Mouse (Mus musculus) stomach, postnatal 0 days (tissue): Measurements from ENCODE around the gene Abcc8. TPM values are rescaled to one million over a fixed set of nuclear protein-coding genes. Genes with fewer than 3 reads are reported as not detected.

Experiments used
- ATAC-seq: fragments of 200-750 bp; cut with Nextera tagmentation; 2 replicates; pipeline ENCODE4 v1.8.0; 2017; ENCODE audit not compliant: low FRiP score, low TSS enrichment
- DNase-seq: peaks from one replicate; pipeline ENCODE4 v3.0.0-alpha.2; 2016; ENCODE audit warnings: low spot score
- H3K27ac ChIP-seq: fragments of 300-500 bp; sonication (generic); replicated peaks from 2 replicates; pipeline ENCODE4 v1.5.1; 2014; ENCODE audit warnings: mild to moderate bottlenecking, control low read depth
- H3K27me3 ChIP-seq: fragments of 300-500 bp; sonication (generic); 2 replicates; pipeline ENCODE4 v1.6.1; 2014; ENCODE audit warnings: low read length; ENCODE audit not compliant: control insufficient read depth, insufficient read depth
- H3K36me3 ChIP-seq: fragments of 300-500 bp; sonication (generic); 2 replicates; pipeline ENCODE4 v1.6.1; 2014; ENCODE audit warnings: low read length, mixed read lengths; ENCODE audit not compliant: control insufficient read depth, insufficient read depth
- H3K4me1 ChIP-seq: fragments of 300-500 bp; sonication (generic); replicated peaks from 2 replicates; pipeline ENCODE4 v1.6.1; 2014; ENCODE audit warnings: antibody characterized with exemption; ENCODE audit not compliant: control insufficient read depth, insufficient read depth
- H3K4me2 ChIP-seq: fragments of 300-500 bp; sonication (generic); replicated peaks from 2 replicates; pipeline ENCODE4 v1.6.1; 2014; ENCODE audit warnings: low read depth, mild to moderate bottlenecking, control low read depth, moderate library complexity
- H3K4me3 ChIP-seq: fragments of 300-500 bp; sonication (generic); 2 replicates; pipeline ENCODE4 v1.5.1; 2014; ENCODE audit warnings: low read depth, low read length, control low read depth
- H3K9ac ChIP-seq: fragments of 300-500 bp; sonication (generic); 2 replicates; pipeline ENCODE4 v1.6.1; 2014; ENCODE audit warnings: mild to moderate bottlenecking, low read length, control low read depth, mixed read lengths
- H3K9me3 ChIP-seq: fragments of 300-500 bp; sonication (generic); 2 replicates; pipeline ENCODE4 v1.6.1; 2016; ENCODE audit warnings: low read length; ENCODE audit not compliant: control insufficient read depth
- CTCF ChIP-seq: IDR thresholded peaks from 2 replicates; pipeline ENCODE4 v1.5.1; 2016; ENCODE audit warnings: antibody characterized with exemption, low read depth, mild to moderate bottlenecking, moderate library complexity
- EP300 ChIP-seq: optimal IDR thresholded peaks from 2 replicates; pipeline ENCODE3; 2016; ENCODE audit warnings: antibody characterized with exemption
- WGBS: fragments of 180-500 bp; shearing (Covaris S2); extraction: QIAGEN DNeasy Blood & Tissue Kit; methylation state at CpG from one replicate; pipeline ENCODE4 v1.1.7; 2014; 5-methylcytosine and 5-hydroxymethylcytosine counted together
- polyA plus RNA-seq: library from polyadenylated mRNA; unstranded; fragments of >200 nt; fragmentation: Nextera tagmentation; extraction: Ambion mirVana; gene quantifications from 2 replicates; pipeline ENCODE4 v1.2.1, GENCODE M21; 2015

The Abcc8 gene
- polyA plus RNA-seq, 1 experiment from 2014 or later: 3.6 TPM

DNA sequence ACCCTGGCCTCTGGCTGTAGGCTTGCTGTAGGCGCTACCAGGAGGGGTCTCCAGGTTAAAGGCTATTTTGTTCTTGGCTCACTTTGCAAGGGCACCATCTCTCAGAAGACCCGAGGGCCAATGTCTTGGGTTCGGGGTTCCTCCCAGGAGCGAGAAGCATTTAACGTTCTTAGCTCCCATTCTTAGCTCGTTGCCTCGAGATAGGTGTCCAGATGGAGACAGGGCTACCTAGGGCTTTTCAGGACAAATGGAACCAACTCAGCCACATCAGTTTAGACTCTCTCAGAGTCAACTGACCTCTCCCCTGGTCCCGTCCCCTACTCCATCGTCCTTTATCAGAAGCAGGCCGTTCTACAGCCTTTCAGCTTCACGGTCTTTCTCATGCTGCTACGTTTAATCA lies 47.6 kb downstream of the Abcc8 start:
- no peak overlapping the region for H3K4me2 ChIP-seq
- no peak for TF ChIP-seq EP300
- no peak for TF ChIP-seq CTCF
- DNase-seq (no peak), ATAC-seq (no peak)
- WGBS: 86% methylated on average over 12 of the region's 12 CpGs
- H3K9me3 ChIP-seq: no peaks in the 10 kb centered on the region
- H3K9ac ChIP-seq: no peak overlapping the region
- no peak overlapping the region for H3K4me3 ChIP-seq
- H3K36me3 ChIP-seq: no peaks in the 10 kb centered on the region
- H3K27ac ChIP-seq: no peak overlapping the region
- H3K27me3 ChIP-seq: no peaks in the 10 kb centered on the region
- H3K4me1 ChIP-seq: no peaks in the 10 kb centered on the region

GRCm38 (mm10) chr7:46131806-46132205 lies 48.0 kb downstream of the Abcc8 start:
- H3K36me3 ChIP-seq: no peaks in the 10 kb centered on the region
- WGBS: 59% methylated on average over 8 of the region's 8 CpGs
- no peaks in the 10 kb centered on the region for H3K27me3 ChIP-seq
- H3K4me2 ChIP-seq: no peak overlapping the region
- TF ChIP-seq EP300: no peak
- no peak for TF ChIP-seq CTCF
- no peaks in the 10 kb centered on the region for H3K4me1 ChIP-seq
- H3K27ac ChIP-seq: peak overlapping the region; percentile 53; the same call in 1 of the 2 replicates
- no peaks in the 10 kb centered on the region for H3K9me3 ChIP-seq
- no peak overlapping the region for H3K9ac ChIP-seq
- DNase-seq (no peak), ATAC-seq (no peak)
- H3K4me3 ChIP-seq: no peak overlapping the region

GRCm38 (mm10) chr7:46131266-46131665 lies 48.6 kb downstream of the Abcc8 start:
- ATAC-seq (peak; percentile 79; the same call in 1 of the 2 replicates), DNase-seq (peak; percentile 75)
- H3K36me3 ChIP-seq: no peaks in the 10 kb centered on the region
- no peak for TF ChIP-seq EP300
- no peak for TF ChIP-seq CTCF
- H3K4me3 ChIP-seq: no peak overlapping the region
- peak overlapping the region; percentile 53; the same call in 1 of the 2 replicates for H3K27ac ChIP-seq
- H3K9ac ChIP-seq: no peak overlapping the region
- 15% methylated on average over 3 of the region's 3 CpGs for WGBS
- H3K9me3 ChIP-seq: no peaks in the 10 kb centered on the region
- no peaks in the 10 kb centered on the region for H3K4me1 ChIP-seq
- no peaks in the 10 kb centered on the region for H3K27me3 ChIP-seq
- H3K4me2 ChIP-seq: no peak overlapping the region

DNA sequence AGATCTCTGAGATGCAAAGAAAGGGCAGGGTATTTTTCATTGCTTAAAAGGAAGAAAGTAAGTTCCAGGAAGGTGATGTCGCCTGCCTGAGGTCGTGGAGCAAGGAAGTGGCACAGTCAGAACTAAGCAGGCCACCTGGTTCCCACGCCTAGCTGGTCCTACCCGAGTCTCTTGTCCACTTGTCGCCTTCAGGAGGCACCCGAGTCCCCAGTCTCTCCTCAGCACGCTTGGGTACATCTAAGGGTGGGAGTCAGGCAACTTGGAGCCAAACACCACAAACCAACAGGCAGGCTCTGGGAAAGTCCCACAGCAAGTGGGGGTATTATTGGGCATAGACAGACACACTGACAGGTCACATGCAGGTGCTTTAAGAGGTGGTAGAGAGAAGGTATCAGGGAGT lies 49.1 kb downstream of the Abcc8 start:
- H3K4me3 ChIP-seq: no peak overlapping the region
- H3K4me2 ChIP-seq: no peak overlapping the region
- H3K27ac ChIP-seq: peak overlapping the region; percentile 89
- H3K9me3 ChIP-seq: no peaks in the 10 kb centered on the region
- TF ChIP-seq CTCF (peak; percentile 28; the same call in 1 of the 2 replicates), EP300 (no peak)
- no peak overlapping the region for H3K9ac ChIP-seq
- H3K36me3 ChIP-seq: no peaks in the 10 kb centered on the region
- ATAC-seq: peak; percentile 68
- DNase-seq: peak; percentile 66
- no peaks in the 10 kb centered on the region for H3K4me1 ChIP-seq
- no peaks in the 10 kb centered on the region for H3K27me3 ChIP-seq
- WGBS: 50% methylated on average over 7 of the region's 7 CpGs

- 44% methylated on average over 7 of the region's 7 CpGs for WGBS
- no peaks in the 10 kb centered on the region for H3K4me1 ChIP-seq
- H3K4me2 ChIP-seq: no peak overlapping the region
- ATAC-seq (peak; percentile 62), DNase-seq (peak; percentile 78)
- peak overlapping the region; percentile 80 for H3K27ac ChIP-seq
- no peaks in the 10 kb centered on the region for H3K27me3 ChIP-seq
- no peaks in the 10 kb centered on the region for H3K9me3 ChIP-seq
- no peak overlapping the region for H3K4me3 ChIP-seq
- no peak overlapping the region for H3K9ac ChIP-seq
- TF ChIP-seq EP300 (no peak), CTCF (no peak)
- H3K36me3 ChIP-seq: no peaks in the 10 kb centered on the region
Observed at GRCm38 (mm10) chr7:46129463-46130179, 50.2 kb downstream of the Abcc8 start.

DNA sequence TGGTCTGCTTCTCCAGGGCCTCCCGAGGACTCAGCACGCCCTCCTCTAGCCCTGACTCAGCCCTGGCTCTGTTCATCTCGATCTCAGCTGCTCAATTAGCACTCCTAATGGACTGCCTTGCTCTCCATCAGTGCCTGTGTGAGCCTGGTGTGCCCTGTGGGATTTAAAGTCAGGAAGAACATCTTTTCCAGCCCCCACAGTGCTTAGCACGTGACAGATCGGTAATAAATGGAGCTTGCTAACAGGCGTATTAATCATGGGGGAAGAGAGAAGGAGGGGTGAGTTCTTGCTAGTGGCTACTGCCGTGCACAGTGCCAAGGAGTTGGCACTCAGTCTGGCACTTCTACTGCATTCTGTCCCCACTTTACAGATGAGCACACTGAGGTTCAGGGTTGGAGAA lies 51.6 kb downstream of the Abcc8 start:
- no peaks in the 10 kb centered on the region for H3K4me1 ChIP-seq
- ATAC-seq (0 out of 2 replicates have a peak, but pooled peaks have one; percentile 5), DNase-seq (peak; percentile 46)
- WGBS: 23% methylated on average over 7 of the region's 7 CpGs
- no peaks in the 10 kb centered on the region for H3K27me3 ChIP-seq
- no peak overlapping the region for H3K4me3 ChIP-seq
- H3K9ac ChIP-seq: no peak overlapping the region
- H3K4me2 ChIP-seq: no peak overlapping the region
- TF ChIP-seq EP300: no peak
- no peak for TF ChIP-seq CTCF
- H3K36me3 ChIP-seq: no peaks in the 10 kb centered on the region
- H3K27ac ChIP-seq: peak overlapping the region; percentile 61; the same call in 1 of the 2 replicates
- no peaks in the 10 kb centered on the region for H3K9me3 ChIP-seq
